Comparison of ENCODE assay signal across 17 mouse cellular contexts in the genomic region with DNA sequence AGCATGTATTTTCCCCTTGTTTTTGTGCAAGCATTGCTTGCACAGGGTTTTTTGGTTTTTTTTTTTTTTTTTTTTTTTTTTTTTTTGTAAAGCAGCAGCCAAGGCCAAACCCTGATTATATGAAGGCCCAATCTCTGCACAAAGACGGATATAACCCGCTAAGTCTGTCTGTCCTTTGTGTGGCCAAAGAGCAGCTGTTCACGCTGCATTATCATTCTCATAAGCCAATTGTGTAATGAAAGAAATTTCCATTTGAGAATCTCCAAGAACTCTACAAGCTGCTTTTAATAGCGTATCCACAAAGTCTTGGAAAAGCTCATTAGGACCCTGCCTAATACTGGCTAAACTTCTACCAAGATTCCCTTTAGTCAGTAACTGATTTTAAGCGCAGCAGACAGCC.
"Had no signal": no experiment of that assay in that cellular context is flagged by ENCODE, and none has a peak within 500 bp of the region (broad histone marks: within the 10 kb centered on the region; RNA-seq: fewer than 3 reads in every experiment).

No protein-coding gene starts in this region.

- H3K4me3 ChIP-seq: liver, embryonic 12.5 days; midbrain, embryonic 15.5 days; myocyte; neural tube, embryonic 13.5 days; neural tube, embryonic 15.5 days had no signal

- H3K36me3 ChIP-seq: liver, embryonic 12.5 days; midbrain, embryonic 15.5 days; neural tube, embryonic 13.5 days; neural tube, embryonic 15.5 days had no signal

- DNase-seq: lung, adult 18-20 months; lung, embryonic 14.5 days; lung, postnatal 10 days; lung, postnatal 4 days; right cerebral cortex, adult 18-20 months; right cerebral cortex, postnatal 25 days; right cerebral cortex, postnatal 4 days; spleen, adult 18-20 months; thymus, adult 18-20 months; thymus, postnatal 14 days; thymus, postnatal 36 days had no signal

- H3K4me1 ChIP-seq: liver, embryonic 12.5 days; midbrain, embryonic 15.5 days; neural tube, embryonic 13.5 days; neural tube, embryonic 15.5 days had no signal

- H3K9me3 ChIP-seq: liver, embryonic 12.5 days; midbrain, embryonic 15.5 days; neural tube, embryonic 13.5 days; neural tube, embryonic 15.5 days had no signal

- H3K4me2 ChIP-seq: liver, embryonic 12.5 days; lung, embryonic 14.5 days; midbrain, embryonic 15.5 days; neural tube, embryonic 13.5 days; neural tube, embryonic 15.5 days had no signal

- H3K27me3 ChIP-seq: liver, embryonic 12.5 days; midbrain, embryonic 15.5 days; neural tube, embryonic 13.5 days; neural tube, embryonic 15.5 days had no signal

- H3K27ac ChIP-seq: liver, embryonic 12.5 days; liver, embryonic 14.5 days; midbrain, embryonic 15.5 days; neural tube, embryonic 13.5 days; neural tube, embryonic 15.5 days had no signal

- ATAC-seq: liver, embryonic 12.5 days; midbrain, embryonic 15.5 days had no signal

- H3K9ac ChIP-seq: liver, embryonic 12.5 days; liver, embryonic 14.5 days; lung, embryonic 14.5 days; midbrain, embryonic 15.5 days; neural tube, embryonic 13.5 days; neural tube, embryonic 15.5 days had no signal
